Mouse (Mus musculus): Measurements from ENCODE around the gene Zc3h13. TPM values are rescaled to one million over a fixed set of nuclear protein-coding genes. Genes with fewer than 3 reads are reported as not detected.

Gene Zc3h13
- total RNA-seq, 2 experiments from 2014 or later: 23.7 to 31.9 TPM

DNA sequence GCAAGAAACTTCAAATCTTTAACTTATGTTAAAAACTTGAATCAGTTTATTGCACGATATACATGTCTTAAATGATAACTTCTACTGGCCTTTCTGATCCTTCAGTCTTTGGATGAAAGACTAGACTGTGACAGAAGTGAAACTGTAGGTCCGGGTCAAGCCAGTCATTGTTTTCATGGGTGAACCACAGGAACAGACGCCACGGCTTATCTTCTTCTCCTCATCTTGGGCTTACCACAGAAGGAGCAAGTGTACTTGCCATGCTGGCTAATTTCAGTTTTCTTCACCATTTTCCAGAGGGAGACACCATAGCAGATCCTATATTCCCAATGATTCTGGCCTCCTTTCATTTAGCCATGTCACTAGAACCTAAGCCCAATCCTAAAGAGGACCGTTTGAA, 36.1 kb downstream of the Zc3h13 start:
- peak; percentile 61 for ATAC-seq (replicated peaks; ENCODE audit: poor library complexity)

- no peak for ATAC-seq (replicated peaks; ENCODE audit: poor library complexity)
Observed at GRCm38 (mm10) chr14:75323354-75323753, 39.2 kb downstream of the Zc3h13 start.

GRCm38 (mm10) chr14:75328062-75328461, 43.9 kb downstream of the Zc3h13 start:
- ATAC-seq (replicated peaks; ENCODE audit: poor library complexity): no peak

DNA sequence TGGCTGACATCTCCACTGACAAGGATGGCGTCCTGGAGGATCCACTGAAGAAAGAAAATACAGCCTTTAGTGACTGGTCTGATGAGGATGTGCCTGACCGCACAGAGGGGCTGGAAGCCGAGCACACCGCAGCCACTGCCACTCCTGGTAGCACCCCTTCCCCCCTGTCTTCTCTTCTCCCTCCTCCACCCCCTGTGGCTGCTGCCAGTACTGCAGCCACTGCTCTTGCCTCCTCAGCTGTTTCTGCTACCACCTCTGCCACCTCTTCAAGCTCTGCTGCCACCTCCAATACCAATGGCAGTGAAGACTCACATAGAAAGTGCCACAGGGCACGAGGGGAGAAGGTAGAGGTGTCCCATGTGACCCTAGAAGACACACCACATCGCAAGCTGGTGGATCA, 46.4 kb downstream of the Zc3h13 start:
- ATAC-seq (replicated peaks; ENCODE audit: poor library complexity): peak; percentile 83

- no peak for ATAC-seq (replicated peaks; ENCODE audit: poor library complexity)
Observed at GRCm38 (mm10) chr14:75334321-75334720, 50.1 kb downstream of the Zc3h13 start.

DNA sequence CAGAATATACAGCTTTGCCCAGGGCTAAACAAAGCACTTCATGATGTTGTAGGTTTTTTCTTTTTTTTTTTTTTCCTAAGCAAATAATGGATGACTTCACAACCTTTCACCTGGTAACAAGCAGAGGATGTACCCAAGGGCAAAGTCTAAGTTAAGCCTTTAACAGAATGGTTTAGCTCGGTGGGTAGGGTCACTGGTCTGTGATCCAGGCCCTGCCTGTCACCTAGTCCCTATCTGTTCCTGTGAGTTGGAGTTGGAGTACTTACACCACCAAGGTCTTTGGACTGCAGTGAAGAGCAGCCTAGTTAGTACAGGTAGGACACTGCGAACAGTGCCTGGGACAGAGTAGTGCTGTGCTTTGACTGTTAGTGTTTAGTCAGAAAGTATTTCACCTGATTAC, 53.7 kb downstream of the Zc3h13 start:
- ATAC-seq (replicated peaks; ENCODE audit: poor library complexity): no peak

DNA sequence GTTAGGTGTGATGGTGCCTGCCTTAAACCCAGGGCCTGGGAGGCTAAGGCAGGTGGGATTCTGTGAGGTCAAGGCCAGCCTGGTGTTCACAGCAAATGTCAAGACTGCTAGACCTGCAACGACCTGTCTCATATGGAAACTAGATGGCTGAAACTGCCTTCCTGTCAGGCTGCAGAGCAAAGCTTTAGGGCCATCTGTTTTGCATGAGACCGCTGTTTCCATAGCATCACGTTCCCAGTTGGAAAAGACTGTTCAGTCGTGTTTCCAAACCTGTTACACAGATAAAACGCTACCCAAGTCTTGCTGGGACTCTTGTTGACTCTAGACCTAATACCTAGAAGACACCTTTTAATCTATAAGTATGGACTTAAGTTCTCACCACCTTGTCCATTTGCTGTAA, 61.9 kb downstream of the Zc3h13 start:
- no peak for ATAC-seq (replicated peaks; ENCODE audit: poor library complexity)

GRCm38 (mm10) chr14:75351626-75352025, 67.5 kb downstream of the Zc3h13 start:
- no peak for ATAC-seq (replicated peaks; ENCODE audit: poor library complexity)

- no peak for ATAC-seq (replicated peaks; ENCODE audit: poor library complexity)
Observed at GRCm38 (mm10) chr14:75363316-75363715, 79.1 kb downstream of the Zc3h13 start.

- ATAC-seq (replicated peaks; ENCODE audit: poor library complexity): no peak
Observed at GRCm38 (mm10) chr14:75365301-75366035, 81.3 kb downstream of the Zc3h13 start.

DNA sequence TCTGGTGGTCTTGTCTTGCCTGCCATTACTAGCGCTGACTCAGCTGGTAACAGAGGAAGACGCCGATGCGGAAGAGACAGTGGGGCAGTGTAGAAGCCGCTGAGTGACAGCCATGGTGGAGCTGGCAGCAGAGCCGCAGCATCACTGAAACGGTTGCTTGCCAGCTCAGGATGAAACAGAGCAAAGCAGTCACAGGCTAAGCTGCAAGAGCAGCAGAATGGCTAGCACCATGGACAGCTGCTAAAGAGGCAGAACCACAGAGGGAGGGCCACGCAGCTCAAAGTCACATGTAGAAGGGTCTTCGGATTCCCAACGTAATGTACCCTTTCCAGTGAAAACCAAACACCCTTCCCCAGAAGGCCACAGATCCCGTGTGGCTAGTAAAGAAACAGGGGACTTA, 82.6 kb downstream of the Zc3h13 start:
- ATAC-seq (replicated peaks; ENCODE audit: poor library complexity): peak; percentile 78

- ATAC-seq (replicated peaks; ENCODE audit: poor library complexity): no peak
Observed at GRCm38 (mm10) chr14:75367503-75367902, 83.3 kb downstream of the Zc3h13 start.

DNA sequence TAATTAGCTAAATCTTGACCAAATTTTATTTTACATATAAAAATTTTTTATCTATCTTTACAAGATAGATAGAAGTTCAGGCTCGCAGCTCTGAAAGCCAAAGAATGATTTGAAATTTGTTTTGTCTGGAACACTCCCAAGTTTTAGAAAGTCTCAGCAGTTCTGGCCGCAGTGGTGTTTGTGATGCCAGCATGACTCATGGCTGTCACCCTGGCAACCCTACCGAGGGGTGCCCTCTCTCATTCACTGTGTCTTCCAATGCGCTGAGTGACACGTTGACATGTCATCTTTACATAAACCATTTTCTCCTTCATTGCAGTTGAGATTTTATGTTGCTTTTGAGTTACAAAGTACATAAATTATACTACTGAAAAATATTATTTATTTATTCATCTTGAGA, 85.7 kb downstream of the Zc3h13 start:
- no peak for ATAC-seq (replicated peaks; ENCODE audit: poor library complexity)

GRCm38 (mm10) chr14:75375006-75375598, 90.9 kb downstream of the Zc3h13 start:
- ATAC-seq (replicated peaks; ENCODE audit: poor library complexity): no peak

GRCm38 (mm10) chr14:75376256-75376655, 92.1 kb downstream of the Zc3h13 start:
- ATAC-seq (replicated peaks; ENCODE audit: poor library complexity): no peak

GRCm38 (mm10) chr14:75377612-75378011, 93.4 kb downstream of the Zc3h13 start:
- ATAC-seq (replicated peaks; ENCODE audit: poor library complexity): no peak

Other genes starting within 250 kb of the Zc3h13 start
- 0.12 and 0.27 TPM in 2 replicates for gene Lrrc63, start 153.5 kb upstream of the Zc3h13 start, total RNA-seq (2015)
- 0.17 TPM in 1 of 2 replicates, not detected in the other for gene Lrrc63, start 153.5 kb upstream of the Zc3h13 start, total RNA-seq (2017)
- 524 and 595 TPM in 2 replicates for gene Lcp1, start 153.3 kb upstream of the Zc3h13 start, total RNA-seq (2015)
- gene Lcp1, start 153.3 kb upstream of the Zc3h13 start, total RNA-seq (2017): 311 and 321 TPM in 2 replicates
- gene Cpb2, start 42.1 kb upstream of the Zc3h13 start, total RNA-seq (2015): not detected in 2 replicates
- not detected in 2 replicates for gene Cpb2, start 42.1 kb upstream of the Zc3h13 start, total RNA-seq (2017)
- not detected in 2 replicates for gene Siah3, start 171.6 kb downstream of the Zc3h13 start, total RNA-seq (2015)
- not detected in 2 replicates for gene Siah3, start 171.6 kb downstream of the Zc3h13 start, total RNA-seq (2017)

Data from megakaryocyte progenitor cell, adult 5-6 weeks (primary cell).